Mouse (Mus musculus): Measurements from ENCODE around the gene Trmt2a. TPM values are rescaled to one million over a fixed set of nuclear protein-coding genes. Genes with fewer than 3 reads are reported as not detected.

Trmt2a gene
- total RNA-seq, 1 experiment = 102 TPM

GRCm38 (mm10) chr16:18236676-18237501 lies 11.6 kb upstream of the Trmt2a start:
- in situ Hi-C loops (cut with MboI; ENCODE audit: low sequenced_read_pairs in 2 of 2, unreplicated experiment in 2 of 2) = no loop called here
- no peak overlapping the region for H3K9ac ChIP-seq (ENCODE audit: insufficient read depth, low read depth, low read length, poor library complexity, severe bottlenecking)
- H3K9me3 ChIP-seq (ENCODE audit: control insufficient read depth, insufficient read depth, low read depth, low read length) = no peaks in the 10 kb centered on the region
- no peak for TF ChIP-seq HCFC1 (IDR thresholded peaks at IDR 0.05; ENCODE audit: borderline replicate concordance, insufficient read depth, low read length)
- TF ChIP-seq CHD2 (IDR thresholded peaks at IDR 0.05; ENCODE audit: low read depth, low read length) = no peak
- no peak for TF ChIP-seq ZNF384 (IDR thresholded peaks at IDR 0.05; ENCODE audit: low read depth, low read length)
- no peak for TF ChIP-seq MAFK (IDR thresholded peaks at IDR 0.05; ENCODE audit: insufficient read depth, low read depth, low read length)
- no peak for TF ChIP-seq ZC3H11A (IDR thresholded peaks at IDR 0.05; ENCODE audit: borderline replicate concordance, low read depth, low read length)
- no peak overlapping the region for H3K27ac ChIP-seq (ENCODE audit: insufficient read depth, low read depth, low read length, poor library complexity, severe bottlenecking)
- H3K4me1 ChIP-seq (ENCODE audit: control insufficient read depth in 2 of 2, insufficient read depth in 2 of 2, low read length in 2 of 2, poor library complexity in 1 of 2) = peaks cover 0 to 5% of the 10 kb centered on the region in 2 experiments; a peak in 1 of 4 replicates
- DNase-seq (ENCODE audit: low read depth, low spot score) = no peak
- no peak overlapping the region for H3K4me3 ChIP-seq (ENCODE audit: insufficient read depth in 1 of 2, low read depth in 1 of 2, low read length in 2 of 2, poor library complexity in 1 of 2, severe bottlenecking in 1 of 2)
- H3K36me3 ChIP-seq (ENCODE audit: control insufficient read depth, insufficient read depth, low read length, poor library complexity, severe bottlenecking) = peaks cover 27% of the 10 kb centered on the region

DNA sequence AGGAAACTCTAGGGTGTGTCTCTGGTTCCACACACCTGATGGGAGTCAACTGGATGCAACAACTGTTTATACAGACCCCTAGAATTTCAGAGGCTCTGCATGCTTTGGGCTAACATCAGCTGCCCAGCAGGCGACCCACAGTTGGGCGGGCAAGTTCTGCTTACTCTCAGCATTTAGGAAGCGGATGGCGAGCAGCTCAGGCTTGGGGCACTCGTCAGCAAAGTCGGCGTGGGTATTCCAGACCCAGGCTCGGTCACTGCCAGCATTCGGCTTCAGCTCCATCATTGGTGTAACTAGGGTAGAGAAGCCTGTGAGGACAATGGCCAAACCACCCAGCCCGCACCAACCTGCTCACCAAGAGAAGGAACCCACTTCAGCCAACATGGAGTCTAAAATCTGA lies 6.9 kb upstream of the Trmt2a start:
- Histone ChIP-seq H3K4me3 (ENCODE audit: insufficient read depth in 1 of 2, low read depth in 1 of 2, low read length in 2 of 2, poor library complexity in 1 of 2, severe bottlenecking in 1 of 2) (no peak overlapping the region), H3K9me3 (ENCODE audit: control insufficient read depth, insufficient read depth, low read depth, low read length) (no peaks in the 10 kb centered on the region), H3K9ac (ENCODE audit: insufficient read depth, low read depth, low read length, poor library complexity, severe bottlenecking) (no peak overlapping the region), H3K4me1 (ENCODE audit: control insufficient read depth in 2 of 2, insufficient read depth in 2 of 2, low read length in 2 of 2, poor library complexity in 1 of 2) (peaks cover 0 to 10% of the 10 kb centered on the region in 2 experiments; a peak in 2 of 4 replicates), H3K36me3 (ENCODE audit: control insufficient read depth, insufficient read depth, low read length, poor library complexity, severe bottlenecking) (peaks cover 66% of the 10 kb centered on the region), H3K27ac (ENCODE audit: insufficient read depth, low read depth, low read length, poor library complexity, severe bottlenecking) (no peak overlapping the region)
- in situ Hi-C loops (cut with MboI; ENCODE audit: low sequenced_read_pairs in 2 of 2, unreplicated experiment in 2 of 2) = no loop called here
- TF ChIP-seq ZNF384 (IDR thresholded peaks at IDR 0.05; ENCODE audit: low read depth, low read length) (no peak), HCFC1 (IDR thresholded peaks at IDR 0.05; ENCODE audit: borderline replicate concordance, insufficient read depth, low read length) (no peak), ZC3H11A (IDR thresholded peaks at IDR 0.05; ENCODE audit: borderline replicate concordance, low read depth, low read length) (no peak), CHD2 (IDR thresholded peaks at IDR 0.05; ENCODE audit: low read depth, low read length) (no peak), MAFK (IDR thresholded peaks at IDR 0.05; ENCODE audit: insufficient read depth, low read depth, low read length) (no peak)
- no peak for DNase-seq (ENCODE audit: low read depth, low spot score)

- H3K27ac ChIP-seq (ENCODE audit: insufficient read depth, low read depth, low read length, poor library complexity, severe bottlenecking) = peak overlapping the region; percentile 86
- TF ChIP-seq MAFK (IDR thresholded peaks at IDR 0.05; ENCODE audit: insufficient read depth, low read depth, low read length) (no peak), CHD2 (IDR thresholded peaks at IDR 0.05; ENCODE audit: low read depth, low read length) (no peak), ZNF384 (IDR thresholded peaks at IDR 0.05; ENCODE audit: low read depth, low read length) (no peak), ZC3H11A (IDR thresholded peaks at IDR 0.05; ENCODE audit: borderline replicate concordance, low read depth, low read length) (no peak), HCFC1 (IDR thresholded peaks at IDR 0.05; ENCODE audit: borderline replicate concordance, insufficient read depth, low read length) (no peak)
- peak overlapping the region; percentile 98 for H3K9ac ChIP-seq (ENCODE audit: insufficient read depth, low read depth, low read length, poor library complexity, severe bottlenecking)
- H3K4me3 ChIP-seq (ENCODE audit: insufficient read depth in 1 of 2, low read depth in 1 of 2, low read length in 2 of 2, poor library complexity in 1 of 2, severe bottlenecking in 1 of 2) = peak overlapping the region; percentile 87 to 90
- H3K9me3 ChIP-seq (ENCODE audit: control insufficient read depth, insufficient read depth, low read depth, low read length) = no peaks in the 10 kb centered on the region
- H3K4me1 ChIP-seq (ENCODE audit: control insufficient read depth in 2 of 2, insufficient read depth in 2 of 2, low read length in 2 of 2, poor library complexity in 1 of 2) = peaks cover 3 to 21% of the 10 kb centered on the region in 2 experiments
- in situ Hi-C loops (cut with MboI; ENCODE audit: low sequenced_read_pairs in 2 of 2, unreplicated experiment in 2 of 2) = no loop called here
- peaks cover 53% of the 10 kb centered on the region for H3K36me3 ChIP-seq (ENCODE audit: control insufficient read depth, insufficient read depth, low read length, poor library complexity, severe bottlenecking)
- no peak for DNase-seq (ENCODE audit: low read depth, low spot score)
Measured at GRCm38 (mm10) chr16:18247521-18248399, 719 bp upstream of the Trmt2a start.

DNA sequence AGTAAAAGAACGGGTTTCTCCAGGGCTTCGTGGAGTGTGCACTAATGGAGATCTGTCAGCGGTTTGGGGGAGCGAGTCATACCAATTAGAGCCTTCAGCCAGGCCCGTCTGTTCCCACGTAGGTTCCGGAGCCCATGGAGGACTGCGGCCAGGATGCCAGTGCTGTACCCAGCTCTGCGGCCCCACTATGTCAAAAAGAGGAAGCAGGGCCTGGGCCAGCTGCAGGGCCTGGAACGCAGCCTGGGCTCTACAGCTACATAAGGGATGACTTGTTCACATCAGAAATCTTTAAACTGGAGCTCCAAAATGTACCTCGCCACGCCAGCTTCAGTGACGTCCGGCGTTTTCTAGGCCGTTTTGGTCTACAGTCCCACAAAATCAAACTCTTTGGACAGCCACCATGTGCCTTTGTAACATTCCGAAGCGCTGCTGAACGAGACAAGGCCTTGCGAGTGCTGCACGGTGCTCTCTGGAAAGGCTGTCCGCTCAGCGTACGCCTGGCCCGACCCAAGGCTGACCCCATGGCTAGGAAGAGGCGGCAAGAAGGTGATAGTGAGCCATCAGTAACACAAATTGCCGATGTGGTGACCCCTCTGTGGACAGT lies 987 bp downstream of the Trmt2a start:
- DNase-seq (ENCODE audit: low read depth, low spot score) = no peak
- in situ Hi-C loops (cut with MboI; ENCODE audit: low sequenced_read_pairs in 2 of 2, unreplicated experiment in 2 of 2) = no loop called here
- H3K9me3 ChIP-seq (ENCODE audit: control insufficient read depth, insufficient read depth, low read depth, low read length) = no peaks in the 10 kb centered on the region
- peak overlapping the region; percentile 82 to 90 for H3K4me3 ChIP-seq (ENCODE audit: insufficient read depth in 1 of 2, low read depth in 1 of 2, low read length in 2 of 2, poor library complexity in 1 of 2, severe bottlenecking in 1 of 2)
- peaks cover 53% of the 10 kb centered on the region for H3K36me3 ChIP-seq (ENCODE audit: control insufficient read depth, insufficient read depth, low read length, poor library complexity, severe bottlenecking)
- TF ChIP-seq HCFC1 (IDR thresholded peaks at IDR 0.05; ENCODE audit: borderline replicate concordance, insufficient read depth, low read length) (no peak), CHD2 (IDR thresholded peaks at IDR 0.05; ENCODE audit: low read depth, low read length) (no peak), ZC3H11A (IDR thresholded peaks at IDR 0.05; ENCODE audit: borderline replicate concordance, low read depth, low read length) (no peak), MAFK (IDR thresholded peaks at IDR 0.05; ENCODE audit: insufficient read depth, low read depth, low read length) (no peak), ZNF384 (IDR thresholded peaks at IDR 0.05; ENCODE audit: low read depth, low read length) (no peak)
- peaks cover 3 to 16% of the 10 kb centered on the region in 2 experiments for H3K4me1 ChIP-seq (ENCODE audit: control insufficient read depth in 2 of 2, insufficient read depth in 2 of 2, low read length in 2 of 2, poor library complexity in 1 of 2)
- peak overlapping the region; percentile 37; the same call in 1 of the 2 replicates for H3K27ac ChIP-seq (ENCODE audit: insufficient read depth, low read depth, low read length, poor library complexity, severe bottlenecking)
- H3K9ac ChIP-seq (ENCODE audit: insufficient read depth, low read depth, low read length, poor library complexity, severe bottlenecking) = peak overlapping the region; percentile 89

All from ES-E14 (cell line).